Mouse (Mus musculus) liver, embryonic 16.5 days (tissue): Measurements from ENCODE around the gene Utp11. TPM values are rescaled to one million over a fixed set of nuclear protein-coding genes. Genes with fewer than 3 reads are reported as not detected.

Experiments used
- ATAC-seq: fragments of 200-750 bp; cut with Nextera tagmentation; 2 replicates; pipeline ENCODE4 v1.8.0; 2017; ENCODE audit warnings: low read depth, mild to moderate bottlenecking, moderate number of reproducible peaks, moderate library complexity
- H3K27ac ChIP-seq: fragments of 300-500 bp; sonication (generic); 2 replicates; pipeline ENCODE4 v1.5.1; 2014; ENCODE audit warnings: mild to moderate bottlenecking, low read length
- H3K27me3 ChIP-seq: fragments of 300-500 bp; sonication (generic); 2 replicates; pipeline ENCODE4 v1.6.1; 2014; ENCODE audit warnings: low read depth, low read length, mixed read lengths; ENCODE audit not compliant: control insufficient read depth, insufficient read depth
- H3K36me3 ChIP-seq: fragments of 300-500 bp; sonication (generic); 2 replicates; pipeline ENCODE4 v1.6.1; 2014; ENCODE audit warnings: mild to moderate bottlenecking; ENCODE audit not compliant: control insufficient read depth, insufficient read depth
- H3K4me1 ChIP-seq: fragments of 300-500 bp; sonication (generic); 2 replicates; pipeline ENCODE4 v1.6.1; 2014; ENCODE audit warnings: low read depth, low read length, mixed read lengths; ENCODE audit not compliant: control insufficient read depth
- H3K4me2 ChIP-seq: fragments of 300-500 bp; sonication (generic); 2 replicates; pipeline ENCODE4 v1.6.1; 2014; ENCODE audit warnings: low read depth, low read length, mixed read lengths
- H3K4me3 ChIP-seq: fragments of 300-500 bp; sonication (generic); 2 replicates; pipeline ENCODE4 v1.5.1; 2014; ENCODE audit warnings: low read depth, mild to moderate bottlenecking, low read length
- H3K9ac ChIP-seq: fragments of 300-500 bp; sonication (generic); 2 replicates; pipeline ENCODE4 v1.6.1; 2014; ENCODE audit warnings: low read depth, low read length
- H3K9me3 ChIP-seq: fragments of 300-500 bp; sonication (generic); replicated peaks from 2 replicates; pipeline ENCODE4 v1.6.1; 2016; ENCODE audit warnings: low read length; ENCODE audit not compliant: control insufficient read depth
- WGBS: fragments of 180-500 bp; shearing (Covaris S2); extraction: QIAGEN DNeasy Blood & Tissue Kit; methylation state at CpG from one replicate; pipeline ENCODE4 v1.1.7; 2014; ENCODE audit not compliant: insufficient replicate concordance; 5-methylcytosine and 5-hydroxymethylcytosine counted together
- polyA plus RNA-seq: library from polyadenylated mRNA; unstranded; fragments of >200 nt; fragmentation: Nextera tagmentation; extraction: Ambion mirVana; gene quantifications from 2 replicates; pipeline ENCODE4 v1.2.1, GENCODE M21; 2015

Utp11 gene
- 19.9 and 22.7 TPM in 2 replicates for polyA plus RNA-seq

- Histone ChIP-seq H3K4me1 (peaks cover 27% of the 10 kb centered on the region), H3K4me3 (peak within 1 kb of the TSS; percentile 88), H3K36me3 (no peaks in the 10 kb centered on the region), H3K4me2 (peak within 1 kb of the TSS; percentile 70), H3K9me3 (no peaks in the 10 kb centered on the region), H3K9ac (peak within 1 kb of the TSS; percentile 93), H3K27me3 (no peaks in the 10 kb centered on the region), H3K27ac (peak within 1 kb of the TSS; percentile 57)
- WGBS, result under 1% methylated on average over 43 of the region's 43 CpGs
- ATAC-seq, result peak; percentile 97
These were observed at the start of gene Utp11 for GRCm38 (mm10) chr4:124693135-124693894. TSS of gene Utp11 (minus strand) at chr4:124693600.

GRCm38 (mm10) chr4:124742839-124743238 is 49.4 kb upstream of the Utp11 start:
- Histone ChIP-seq H3K27me3 (no peaks in the 10 kb centered on the region), H3K36me3 (no peaks in the 10 kb centered on the region), H3K9ac (no peak overlapping the region), H3K27ac (no peak overlapping the region), H3K4me3 (no peak overlapping the region), H3K4me1 (peaks cover 14% of the 10 kb centered on the region), H3K9me3 (no peaks in the 10 kb centered on the region), H3K4me2 (no peak overlapping the region)
- ATAC-seq, result no peak
- 77% methylated on average over 11 of the region's 11 CpGs for WGBS

- Histone ChIP-seq H3K4me2 (peak within 1 kb of the TSS; percentile 67), H3K4me3 (peak within 1 kb of the TSS; percentile 67), H3K4me1 (peaks cover 14% of the 10 kb centered on the region), H3K9me3 (no peaks in the 10 kb centered on the region), H3K36me3 (no peaks in the 10 kb centered on the region), H3K9ac (peak within 1 kb of the TSS; percentile 60), H3K27ac (0 out of 2 replicates have a peak within 1 kb of the TSS, but pooled peaks have one; percentile 14), H3K27me3 (no peaks in the 10 kb centered on the region)
- 10% methylated on average over 25 of the region's 25 CpGs for WGBS
- peak; percentile 84 for ATAC-seq
These were observed 48.3 kb upstream of the Utp11 start, which contains the start of gene Inpp5b for GRCm38 (mm10) chr4:124741376-124742343. TSS of gene Inpp5b (plus strand) at chr4:124741850.

GRCm38 (mm10) chr4:124738783-124739182 is 45.4 kb upstream of the Utp11 start:
- H3K27me3 ChIP-seq, result no peaks in the 10 kb centered on the region
- no peak overlapping the region for H3K27ac ChIP-seq
- no peak overlapping the region for H3K9ac ChIP-seq
- no peak overlapping the region for H3K4me2 ChIP-seq
- peaks cover 10% of the 10 kb centered on the region for H3K4me1 ChIP-seq
- H3K9me3 ChIP-seq, result no peaks in the 10 kb centered on the region
- no peaks in the 10 kb centered on the region for H3K36me3 ChIP-seq
- 43% methylated on average over 1 of the region's 1 CpGs for WGBS
- no peak for ATAC-seq
- no peak overlapping the region for H3K4me3 ChIP-seq

GRCm38 (mm10) chr4:124738013-124738412 is 44.6 kb upstream of the Utp11 start:
- no peak overlapping the region for H3K9ac ChIP-seq
- no peak overlapping the region for H3K4me2 ChIP-seq
- H3K27me3 ChIP-seq, result no peaks in the 10 kb centered on the region
- H3K4me3 ChIP-seq, result no peak overlapping the region
- no peak for ATAC-seq
- peaks cover 10% of the 10 kb centered on the region for H3K4me1 ChIP-seq
- H3K9me3 ChIP-seq, result no peaks in the 10 kb centered on the region
- no peaks in the 10 kb centered on the region for H3K36me3 ChIP-seq
- 33% methylated on average over 4 of the region's 4 CpGs for WGBS
- H3K27ac ChIP-seq, result no peak overlapping the region

- H3K9ac ChIP-seq, result no peak overlapping the region
- WGBS, result 56% methylated on average over 5 of the region's 5 CpGs
- no peak overlapping the region for H3K4me3 ChIP-seq
- H3K36me3 ChIP-seq, result no peaks in the 10 kb centered on the region
- no peak overlapping the region for H3K27ac ChIP-seq
- H3K4me2 ChIP-seq, result no peak overlapping the region
- H3K27me3 ChIP-seq, result no peaks in the 10 kb centered on the region
- no peak for ATAC-seq
- no peaks in the 10 kb centered on the region for H3K9me3 ChIP-seq
- peaks cover 10% of the 10 kb centered on the region for H3K4me1 ChIP-seq
These were observed 44.1 kb upstream of the Utp11 start for GRCm38 (mm10) chr4:124737486-124737885.

GRCm38 (mm10) chr4:124736952-124737351 is 43.6 kb upstream of the Utp11 start:
- no peak for ATAC-seq
- Histone ChIP-seq H3K36me3 (peaks cover 2% of the 10 kb centered on the region; the same call in 1 of the 2 replicates), H3K4me2 (no peak overlapping the region), H3K27ac (no peak overlapping the region), H3K9me3 (no peaks in the 10 kb centered on the region), H3K9ac (no peak overlapping the region), H3K27me3 (no peaks in the 10 kb centered on the region), H3K4me1 (peaks cover 6% of the 10 kb centered on the region), H3K4me3 (no peak overlapping the region)
- 63% methylated on average over 2 of the region's 2 CpGs for WGBS

- Histone ChIP-seq H3K9me3 (no peaks in the 10 kb centered on the region), H3K4me3 (no peak overlapping the region), H3K4me1 (no peaks in the 10 kb centered on the region), H3K4me2 (no peak overlapping the region), H3K27ac (no peak overlapping the region), H3K36me3 (peaks cover 53% of the 10 kb centered on the region), H3K27me3 (no peaks in the 10 kb centered on the region), H3K9ac (no peak overlapping the region)
- ATAC-seq, result no peak
- WGBS, result 93% methylated on average over 6 of the region's 6 CpGs
These were observed 32.7 kb upstream of the Utp11 start for GRCm38 (mm10) chr4:124726121-124726520.
